Mouse (Mus musculus): ENCODE measurements at regions not wholly inside any gene's neighbourhood (a gene's known extent, or its start where the extent isn't known, plus 50 kb on each side); places are given as distances from the start of the nearest gene placed in this dataset.

DNA sequence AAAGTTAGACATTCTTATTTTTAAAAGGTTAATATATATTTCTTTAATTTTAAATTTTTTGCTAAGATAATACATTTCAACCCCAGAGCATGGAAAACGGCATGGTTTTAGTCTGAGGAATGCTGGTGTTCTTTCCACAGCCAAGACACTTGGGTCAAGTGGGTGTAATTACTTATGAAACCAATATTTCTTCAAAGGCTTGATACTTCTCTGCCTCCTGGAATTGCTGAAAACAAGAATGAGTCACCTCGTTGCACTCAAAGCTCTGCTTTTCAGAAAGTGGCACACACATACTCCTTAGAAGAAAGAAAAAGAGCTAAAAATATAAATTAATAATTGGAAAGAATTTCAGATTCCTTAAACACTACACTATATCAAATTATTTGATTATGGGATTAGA, 331.8 kb upstream of the Btbd3 start:
- no peak for TF ChIP-seq CTCF (IDR thresholded peaks at IDR 0.05; ENCODE audit: borderline replicate concordance, insufficient read depth, low read length)
- TF ChIP-seq POLR2A (IDR thresholded peaks at IDR 0.05; ENCODE audit: low read depth, low read length): no peak

All from embryonic fibroblast, embryonic 13.5 days (primary cell).